Mouse (Mus musculus) testis, adult 2 months (tissue): ENCODE measurements around the gene Gm128.

ENCODE experiments used
- CTCF ChIP-seq: fragments of 200-500 bp; IDR thresholded peaks from 2 replicates; pipeline ENCODE4 v1.5.1; 2012; ENCODE audit warnings: low read depth, mild to moderate bottlenecking, inconsistent platforms, low read length, moderate library complexity; ENCODE audit not compliant: control insufficient read depth, insufficient read depth, insufficient replicate concordance
- POLR2A ChIP-seq: fragments of 200-500 bp; IDR thresholded peaks from 2 replicates; pipeline ENCODE4 v1.6.1; 2012; ENCODE audit warnings: low read depth, mild to moderate bottlenecking, inconsistent platforms, low read length, moderate library complexity; ENCODE audit not compliant: control insufficient read depth

DNA sequence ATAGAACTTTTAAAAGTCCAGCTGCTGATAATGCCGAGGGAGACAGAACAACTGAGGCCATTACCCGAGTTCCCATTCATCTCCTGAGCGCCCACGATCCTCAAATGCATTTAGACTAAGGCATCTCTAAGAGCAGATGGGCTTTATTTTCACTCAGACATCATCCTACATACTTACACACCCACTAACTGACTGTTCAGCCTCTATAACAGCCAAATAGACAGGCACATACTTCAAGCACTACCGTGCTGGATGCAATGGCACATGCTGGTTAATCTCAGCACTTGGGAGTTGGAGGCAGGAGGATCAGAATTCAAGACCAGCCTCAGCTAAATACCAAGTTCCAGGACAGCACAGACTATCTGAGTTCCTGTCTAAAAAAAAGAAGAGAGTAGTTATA, 28.4 kb upstream of the Gm128 start:
- TF ChIP-seq POLR2A: no peak
- TF ChIP-seq CTCF: no peak
